Mouse (Mus musculus): Measurements from ENCODE around the gene Rbp1. TPM values are rescaled to one million over a fixed set of nuclear protein-coding genes. Genes with fewer than 3 reads are reported as not detected.
A peak's percentile ranks its signal among the peaks of the same experiment; 100 is the strongest.

Rbp1 gene
- total and polyA plus RNA-seq, 2 experiments, result 10.7 to 11.5 TPM

DNA sequence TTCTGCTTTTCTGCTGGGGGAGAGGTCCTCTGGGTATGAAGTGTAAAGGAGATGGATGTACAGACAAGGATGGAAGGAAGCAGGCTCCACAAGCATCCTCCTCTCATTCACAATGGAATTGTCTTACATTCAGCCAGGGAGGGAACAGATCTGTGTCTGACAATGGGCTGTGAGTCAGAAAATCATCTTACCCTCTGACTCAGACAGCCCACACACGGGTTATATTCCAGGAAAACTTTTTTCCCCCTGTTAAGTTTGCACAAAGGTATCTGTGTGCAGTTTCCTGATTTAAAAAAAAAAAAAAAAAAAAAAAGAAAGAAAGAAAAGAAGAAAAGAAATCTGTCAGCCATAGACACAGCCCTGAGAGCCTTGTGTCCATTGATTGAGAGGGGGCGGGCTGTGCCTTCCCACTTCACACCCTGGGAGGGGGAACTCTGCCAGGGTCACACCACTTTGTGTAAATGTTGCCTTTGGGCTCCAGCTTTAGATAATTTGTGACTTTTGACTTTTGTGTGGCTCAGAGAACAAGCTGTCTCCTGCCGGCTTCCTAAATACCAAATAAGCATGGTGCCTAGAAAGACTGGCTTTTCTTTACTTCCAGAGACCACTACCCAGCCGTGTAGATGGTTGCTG lies 11.3 kb downstream of the Rbp1 start:
- TF ChIP-seq CTCF (IDR thresholded peaks at IDR 0.05; ENCODE audit: low read depth, low read length), result no peak
- no peak for TF ChIP-seq POLR2A (IDR thresholded peaks at IDR 0.05; ENCODE audit: extremely low read depth, insufficient read depth, low read length)
- no peaks in the 10 kb centered on the region for H3K4me1 ChIP-seq (ENCODE audit: control insufficient read depth, insufficient read depth, low read length)
- no peak overlapping the region for H3K9ac ChIP-seq (ENCODE audit: low read depth, low read length)
- no peaks in the 10 kb centered on the region for H3K36me3 ChIP-seq (ENCODE audit: control insufficient read depth, insufficient read depth, low read length)
- no peaks in the 10 kb centered on the region for H3K79me2 ChIP-seq (ENCODE audit: control insufficient read depth, insufficient read depth, low read length)
- no peaks in the 10 kb centered on the region for H3K27me3 ChIP-seq (ENCODE audit: control insufficient read depth, insufficient read depth, low read length)
- 19% methylated on average over 4 of the region's 4 CpGs for WGBS
- no peak for DNase-seq (ENCODE audit: extremely low read depth, low read depth, low spot score)
- H3K4me3 ChIP-seq (ENCODE audit: insufficient read depth, low read depth, low read length), result no peak overlapping the region
- H3K27ac ChIP-seq (replicated peaks; ENCODE audit: insufficient read depth, low read depth, low read length), result no peak overlapping the region

DNA sequence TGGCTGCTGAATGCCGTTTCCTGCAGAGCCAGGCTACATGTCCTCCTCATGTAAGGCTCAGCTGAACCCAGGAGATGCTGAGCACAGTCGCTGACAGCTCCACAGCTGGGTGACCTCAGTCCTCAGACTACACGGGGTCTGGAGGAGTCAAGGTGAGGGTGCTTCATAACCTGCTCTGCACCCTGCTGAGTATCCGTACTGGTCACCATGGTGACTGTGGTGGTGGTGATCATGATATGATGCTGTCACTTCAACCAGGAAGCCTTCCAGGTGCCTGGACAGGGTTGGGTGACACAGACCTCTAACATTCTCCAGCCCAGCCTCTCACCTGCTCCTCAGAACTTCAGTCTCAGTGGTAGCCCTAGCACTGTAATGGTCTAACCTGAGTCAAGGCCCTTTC lies 15.1 kb downstream of the Rbp1 start:
- Histone ChIP-seq H3K36me3 (ENCODE audit: control insufficient read depth, insufficient read depth, low read length) (no peaks in the 10 kb centered on the region), H3K27me3 (ENCODE audit: control insufficient read depth, insufficient read depth, low read length) (no peaks in the 10 kb centered on the region), H3K4me3 (ENCODE audit: insufficient read depth, low read depth, low read length) (no peak overlapping the region), H3K4me1 (ENCODE audit: control insufficient read depth, insufficient read depth, low read length) (no peaks in the 10 kb centered on the region), H3K79me2 (ENCODE audit: control insufficient read depth, insufficient read depth, low read length) (no peaks in the 10 kb centered on the region), H3K27ac (replicated peaks; ENCODE audit: insufficient read depth, low read depth, low read length) (no peak overlapping the region), H3K9ac (ENCODE audit: low read depth, low read length) (no peak overlapping the region)
- DNase-seq (ENCODE audit: extremely low read depth, low read depth, low spot score), result no peak
- WGBS, result 76% methylated on average over 4 of the region's 4 CpGs
- TF ChIP-seq POLR2A (IDR thresholded peaks at IDR 0.05; ENCODE audit: extremely low read depth, insufficient read depth, low read length), result no peak

DNA sequence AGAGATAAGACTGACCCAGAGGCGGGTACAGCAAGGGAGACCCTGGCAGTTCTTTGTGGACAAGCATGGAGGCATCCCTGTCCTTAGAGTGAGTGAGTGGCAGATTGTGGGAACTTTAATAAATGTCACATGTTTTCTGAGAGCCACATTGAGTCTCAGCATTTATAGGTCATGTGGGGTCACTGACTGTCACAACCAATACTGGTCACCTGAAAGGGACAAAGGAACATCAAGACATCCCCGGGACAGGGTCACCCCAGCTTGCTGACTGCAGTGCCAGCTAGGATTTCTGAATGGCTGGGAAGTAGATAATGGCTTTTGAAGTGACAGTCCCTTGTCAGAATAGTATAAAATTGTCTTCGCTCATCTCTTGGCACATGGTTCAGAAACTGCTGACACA lies 16.3 kb downstream of the Rbp1 start:
- TF ChIP-seq POLR2A (IDR thresholded peaks at IDR 0.05; ENCODE audit: extremely low read depth, insufficient read depth, low read length) (no peak), CTCF (IDR thresholded peaks at IDR 0.05; ENCODE audit: low read depth, low read length) (no peak)
- no peaks in the 10 kb centered on the region for H3K27me3 ChIP-seq (ENCODE audit: control insufficient read depth, insufficient read depth, low read length)
- no peak for DNase-seq (ENCODE audit: extremely low read depth, low read depth, low spot score)
- 68% methylated on average over 3 of the region's 3 CpGs for WGBS
- H3K79me2 ChIP-seq (ENCODE audit: control insufficient read depth, insufficient read depth, low read length), result no peaks in the 10 kb centered on the region
- no peak overlapping the region for H3K4me3 ChIP-seq (ENCODE audit: insufficient read depth, low read depth, low read length)
- H3K36me3 ChIP-seq (ENCODE audit: control insufficient read depth, insufficient read depth, low read length), result no peaks in the 10 kb centered on the region
- H3K4me1 ChIP-seq (ENCODE audit: control insufficient read depth, insufficient read depth, low read length), result no peaks in the 10 kb centered on the region
- H3K27ac ChIP-seq (replicated peaks; ENCODE audit: insufficient read depth, low read depth, low read length), result no peak overlapping the region
- H3K9ac ChIP-seq (ENCODE audit: low read depth, low read length), result no peak overlapping the region

DNA sequence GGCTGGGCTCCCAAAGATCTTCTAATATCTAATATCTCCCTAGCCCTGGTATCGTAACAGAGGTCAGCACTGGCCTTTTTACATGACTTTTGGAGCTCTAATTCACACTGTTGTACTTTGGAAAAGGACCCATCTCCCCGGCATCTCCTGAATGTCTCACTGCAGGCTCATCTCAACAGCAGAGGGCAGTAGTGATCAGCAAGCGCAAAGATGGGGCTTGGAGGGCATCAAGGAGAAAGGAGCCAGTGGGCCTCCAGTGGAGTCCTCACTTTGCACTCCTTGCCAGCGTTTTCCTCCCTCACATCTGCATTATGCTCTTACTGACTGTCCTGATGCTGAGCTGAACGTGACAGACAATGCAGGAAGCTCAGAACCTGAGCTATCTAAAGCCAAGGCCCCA lies 19.9 kb downstream of the Rbp1 start:
- H3K9ac ChIP-seq (ENCODE audit: low read depth, low read length), result no peak overlapping the region
- DNase-seq (ENCODE audit: extremely low read depth, low read depth, low spot score), result no peak
- no peaks in the 10 kb centered on the region for H3K79me2 ChIP-seq (ENCODE audit: control insufficient read depth, insufficient read depth, low read length)
- H3K27ac ChIP-seq (replicated peaks; ENCODE audit: insufficient read depth, low read depth, low read length), result no peak overlapping the region
- WGBS, result 45% methylated on average over 5 of the region's 5 CpGs
- H3K36me3 ChIP-seq (ENCODE audit: control insufficient read depth, insufficient read depth, low read length), result no peaks in the 10 kb centered on the region
- no peak for TF ChIP-seq POLR2A (IDR thresholded peaks at IDR 0.05; ENCODE audit: extremely low read depth, insufficient read depth, low read length)
- peak; percentile 75 for TF ChIP-seq CTCF (IDR thresholded peaks at IDR 0.05; ENCODE audit: low read depth, low read length)
- H3K4me1 ChIP-seq (ENCODE audit: control insufficient read depth, insufficient read depth, low read length), result no peaks in the 10 kb centered on the region
- no peak overlapping the region for H3K4me3 ChIP-seq (ENCODE audit: insufficient read depth, low read depth, low read length)
- H3K27me3 ChIP-seq (ENCODE audit: control insufficient read depth, insufficient read depth, low read length), result no peaks in the 10 kb centered on the region

DNA sequence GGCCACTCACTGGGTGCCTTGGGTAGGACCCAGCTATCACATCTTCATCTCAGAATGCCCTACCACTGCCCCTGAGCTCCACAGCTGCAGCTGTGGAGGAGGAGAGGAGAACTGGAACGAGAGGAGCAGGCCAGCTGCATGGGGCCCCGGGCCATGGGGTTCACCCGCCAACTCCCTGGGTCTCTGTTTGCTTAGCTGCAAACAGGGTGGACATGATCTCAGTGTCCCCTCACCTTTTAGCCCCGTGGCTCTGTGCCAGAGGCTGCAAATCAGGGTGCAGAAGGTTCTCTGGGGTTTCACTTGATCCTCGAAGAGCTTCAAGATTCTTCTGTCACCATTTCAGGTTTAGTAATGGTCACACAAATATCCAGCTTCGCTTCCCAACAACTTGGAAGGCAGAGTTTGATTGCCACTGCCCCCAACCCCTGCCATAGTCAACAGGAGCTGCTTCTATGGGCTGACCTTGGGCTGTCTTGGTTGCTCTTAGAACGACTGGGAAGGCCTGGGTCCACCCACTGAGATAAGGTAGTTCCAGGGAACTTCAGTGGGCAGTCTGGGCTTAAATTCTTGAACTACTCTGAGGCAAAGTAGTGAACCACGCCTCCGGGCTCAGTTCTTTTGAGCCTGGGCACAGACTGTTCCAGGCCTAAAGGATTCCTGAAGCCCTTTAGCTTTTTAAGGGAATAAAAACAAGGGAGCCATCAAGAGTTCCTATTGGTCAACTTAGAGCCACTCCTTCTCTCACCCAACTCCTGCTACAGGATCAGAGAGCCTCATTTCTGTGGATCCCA lies 22.8 kb downstream of the Rbp1 start:
- Histone ChIP-seq H3K4me3 (ENCODE audit: insufficient read depth, low read depth, low read length) (no peak overlapping the region), H3K27me3 (ENCODE audit: control insufficient read depth, insufficient read depth, low read length) (no peaks in the 10 kb centered on the region), H3K27ac (replicated peaks; ENCODE audit: insufficient read depth, low read depth, low read length) (no peak overlapping the region), H3K36me3 (ENCODE audit: control insufficient read depth, insufficient read depth, low read length) (no peaks in the 10 kb centered on the region), H3K79me2 (ENCODE audit: control insufficient read depth, insufficient read depth, low read length) (no peaks in the 10 kb centered on the region), H3K9ac (ENCODE audit: low read depth, low read length) (no peak overlapping the region), H3K4me1 (ENCODE audit: control insufficient read depth, insufficient read depth, low read length) (no peaks in the 10 kb centered on the region)
- TF ChIP-seq POLR2A (IDR thresholded peaks at IDR 0.05; ENCODE audit: extremely low read depth, insufficient read depth, low read length) (no peak), CTCF (IDR thresholded peaks at IDR 0.05; ENCODE audit: low read depth, low read length) (no peak)
- no peak for DNase-seq (ENCODE audit: extremely low read depth, low read depth, low spot score)
- 59% methylated on average over 9 of the region's 9 CpGs for WGBS

DNA sequence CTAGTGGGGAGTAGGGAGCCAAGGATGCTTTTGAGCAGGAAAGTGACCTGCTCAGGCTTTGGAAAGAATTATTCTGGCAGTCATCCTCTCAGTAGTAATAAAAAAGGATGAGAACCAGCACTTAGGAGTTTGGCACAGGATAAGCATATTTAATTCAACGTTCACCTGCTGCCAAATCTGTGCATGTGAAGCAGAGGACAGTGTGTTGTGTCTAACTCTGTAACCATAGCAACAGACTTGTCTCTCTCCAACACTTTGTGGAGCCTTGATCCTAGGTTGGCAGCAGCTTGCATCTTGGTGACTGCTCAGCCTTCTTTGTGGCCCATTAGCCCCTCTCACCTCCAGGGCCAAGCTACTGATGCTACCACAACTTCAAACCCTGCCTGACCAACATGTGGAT lies 28.2 kb downstream of the Rbp1 start:
- TF ChIP-seq CTCF (IDR thresholded peaks at IDR 0.05; ENCODE audit: low read depth, low read length) (no peak), POLR2A (IDR thresholded peaks at IDR 0.05; ENCODE audit: extremely low read depth, insufficient read depth, low read length) (no peak)
- no peaks in the 10 kb centered on the region for H3K27me3 ChIP-seq (ENCODE audit: control insufficient read depth, insufficient read depth, low read length)
- no peak for DNase-seq (ENCODE audit: extremely low read depth, low read depth, low spot score)
- H3K79me2 ChIP-seq (ENCODE audit: control insufficient read depth, insufficient read depth, low read length), result no peaks in the 10 kb centered on the region
- no peak overlapping the region for H3K4me3 ChIP-seq (ENCODE audit: insufficient read depth, low read depth, low read length)
- no peak overlapping the region for H3K9ac ChIP-seq (ENCODE audit: low read depth, low read length)
- H3K36me3 ChIP-seq (ENCODE audit: control insufficient read depth, insufficient read depth, low read length), result no peaks in the 10 kb centered on the region
- H3K27ac ChIP-seq (replicated peaks; ENCODE audit: insufficient read depth, low read depth, low read length), result no peak overlapping the region
- H3K4me1 ChIP-seq (ENCODE audit: control insufficient read depth, insufficient read depth, low read length), result no peaks in the 10 kb centered on the region
- WGBS, result 66% methylated on average over 1 of the region's 1 CpGs
